Mouse (Mus musculus) intestine, embryonic 16.5 days (tissue): Measurements from ENCODE around the gene Pfn2. TPM values are rescaled to one million over a fixed set of nuclear protein-coding genes. Genes with fewer than 3 reads are reported as not detected.

Source experiments
- ATAC-seq: fragments of 200-750 bp; cut with Nextera tagmentation; 2 replicates; pipeline ENCODE4 v1.8.0; 2017; ENCODE audit warnings: moderate TSS enrichment, moderate library complexity
- H3K27ac ChIP-seq: fragments of 300-500 bp; sonication (generic); 2 replicates; pipeline ENCODE4 v1.5.1; 2014; ENCODE audit warnings: mild to moderate bottlenecking, low read length
- H3K27me3 ChIP-seq: fragments of 300-500 bp; sonication (generic); replicated peaks from 2 replicates; pipeline ENCODE4 v1.6.1; 2014; ENCODE audit warnings: low read length, control low read depth, mixed read lengths; ENCODE audit not compliant: control insufficient read depth, insufficient read depth
- H3K36me3 ChIP-seq: fragments of 300-500 bp; sonication (generic); 2 replicates; pipeline ENCODE4 v1.6.1; 2014; ENCODE audit warnings: low read length, control low read depth; ENCODE audit not compliant: control insufficient read depth, insufficient read depth
- H3K4me1 ChIP-seq: fragments of 300-500 bp; sonication (generic); 2 replicates; pipeline ENCODE4 v1.6.1; 2014; ENCODE audit warnings: low read length, control low read depth, mixed read lengths; ENCODE audit not compliant: control insufficient read depth, insufficient read depth
- H3K4me2 ChIP-seq: fragments of 300-500 bp; sonication (generic); 2 replicates; pipeline ENCODE4 v1.6.1; 2014; ENCODE audit warnings: low read depth, low read length, control low read depth
- H3K4me3 ChIP-seq: fragments of 300-500 bp; sonication (generic); 2 replicates; pipeline ENCODE4 v1.5.1; 2014; ENCODE audit warnings: mild to moderate bottlenecking, low read length
- H3K9ac ChIP-seq: fragments of 300-500 bp; sonication (generic); 2 replicates; pipeline ENCODE4 v1.6.1; 2014; ENCODE audit warnings: low read depth, low read length
- H3K9me3 ChIP-seq: fragments of 300-500 bp; sonication (generic); 2 replicates; pipeline ENCODE4 v1.6.1; 2016; ENCODE audit warnings: low read length, control low read depth; ENCODE audit not compliant: control insufficient read depth
- WGBS: fragments of 180-500 bp; shearing (Covaris S2); extraction: QIAGEN DNeasy Blood & Tissue Kit; methylation state at CpG from one replicate; pipeline ENCODE4 v1.1.7; 2014; 5-methylcytosine and 5-hydroxymethylcytosine counted together
- polyA plus RNA-seq: library from polyadenylated mRNA; unstranded; fragments of >200 nt; fragmentation: Nextera tagmentation; extraction: Ambion mirVana; gene quantifications from 2 replicates; pipeline ENCODE4 v1.2.1, GENCODE M21; 2015

Gene Pfn2
- polyA plus RNA-seq: 49.6 and 53.4 TPM in 2 replicates

DNA sequence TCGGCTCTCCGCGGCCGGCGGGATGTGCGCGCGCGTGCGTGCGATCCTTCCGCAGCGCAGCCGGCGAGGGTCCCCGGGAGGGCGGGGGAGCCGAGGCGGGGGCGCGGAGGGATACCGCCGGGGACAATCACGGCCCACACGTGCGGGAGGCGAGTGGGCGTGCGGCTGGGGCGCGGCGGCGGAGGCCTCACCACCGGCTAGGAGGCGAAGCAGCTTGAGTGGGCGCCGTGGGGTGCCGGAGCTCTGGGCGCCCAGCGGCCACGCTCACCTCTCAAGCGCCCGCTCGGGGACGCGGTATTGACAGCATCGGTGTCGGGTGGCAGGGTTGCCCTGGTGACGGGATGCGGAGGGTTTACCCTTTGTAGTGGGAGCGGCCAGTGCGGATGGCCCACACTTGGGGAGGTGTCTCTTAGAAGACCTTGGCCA, at the start of gene Pfn2:
Gene Pfn2, minus strand, starts transcription at position 320 of the 426 bp plus-strand sequence.
- WGBS: under 1% methylated on average over 46 of the region's 52 CpGs
- Histone ChIP-seq H3K9me3 (no peaks in the 10 kb centered on the region), H3K27me3 (no peaks in the 10 kb centered on the region), H3K36me3 (no peaks in the 10 kb centered on the region), H3K4me1 (peaks cover 5% of the 10 kb centered on the region), H3K4me3 (peak within 1 kb of the TSS; percentile 95), H3K27ac (peak within 1 kb of the TSS; percentile 82), H3K4me2 (peak within 1 kb of the TSS; percentile 92), H3K9ac (peak within 1 kb of the TSS; percentile 85)
- ATAC-seq: peak; percentile 80

- Histone ChIP-seq H3K9me3 (no peaks in the 10 kb centered on the region), H3K4me2 (no peak overlapping the region), H3K9ac (no peak overlapping the region), H3K4me1 (no peaks in the 10 kb centered on the region), H3K27ac (no peak overlapping the region), H3K4me3 (no peak overlapping the region), H3K27me3 (no peaks in the 10 kb centered on the region), H3K36me3 (no peaks in the 10 kb centered on the region)
- ATAC-seq: no peak
- WGBS: 72% methylated on average over 3 of the region's 3 CpGs
Measured at GRCm38 (mm10) chr3:57882945-57883344, 35.1 kb upstream of the Pfn2 start.

DNA sequence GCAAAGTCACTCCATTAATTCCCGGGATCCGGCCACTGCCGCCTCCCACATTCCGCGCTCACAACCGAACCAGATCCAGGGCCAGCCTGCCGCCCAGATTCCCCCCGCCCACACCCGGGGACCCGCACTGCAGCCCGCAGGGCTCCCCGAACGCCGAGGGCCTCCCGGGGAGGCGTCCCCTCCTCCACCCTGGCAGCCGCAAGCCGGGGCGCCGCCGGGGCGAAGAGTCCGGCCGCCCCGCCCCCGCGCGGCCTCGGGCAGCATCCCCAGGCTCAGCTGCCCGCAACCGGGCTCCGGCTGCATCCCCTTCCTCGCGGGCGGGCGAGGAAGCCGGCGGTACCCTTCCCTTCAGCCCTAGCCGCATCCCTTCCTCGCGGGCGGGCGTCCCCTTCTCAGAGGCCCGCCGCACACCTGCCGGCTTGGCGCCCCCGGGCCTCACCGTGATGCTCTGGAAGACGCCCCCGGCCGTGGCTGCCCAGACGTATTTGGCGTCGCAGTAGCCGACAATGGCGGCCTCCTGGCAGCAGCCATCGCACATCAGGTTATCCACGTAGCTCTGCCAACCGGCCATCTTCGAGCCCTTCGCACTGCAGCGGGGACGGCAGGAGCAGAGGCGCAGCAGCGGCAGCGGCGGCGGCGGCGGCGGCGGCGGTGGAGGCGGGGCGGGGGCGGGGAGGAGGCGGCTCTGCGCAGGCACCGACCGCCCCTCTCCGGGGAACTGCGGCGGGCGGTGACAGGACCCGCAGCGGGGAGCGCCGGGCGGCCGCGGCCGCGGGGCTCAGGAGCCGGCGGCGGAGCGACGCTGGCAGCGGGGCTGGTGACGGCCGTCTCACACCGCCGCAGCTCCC, 743 bp downstream of the Pfn2 start:
- no peaks in the 10 kb centered on the region for H3K27me3 ChIP-seq
- H3K9me3 ChIP-seq: no peaks in the 10 kb centered on the region
- peak; percentile 92 for ATAC-seq
- peak overlapping the region; percentile 82 for H3K27ac ChIP-seq
- peaks cover 5% of the 10 kb centered on the region for H3K4me1 ChIP-seq
- peak overlapping the region; percentile 92 for H3K4me2 ChIP-seq
- peak overlapping the region; percentile 95 for H3K4me3 ChIP-seq
- no peaks in the 10 kb centered on the region for H3K36me3 ChIP-seq
- under 1% methylated on average over 66 of the region's 104 CpGs for WGBS
- H3K9ac ChIP-seq: peak overlapping the region; percentile 85

GRCm38 (mm10) chr3:57846662-57846911, 1.3 kb downstream of the Pfn2 start:
- peak overlapping the region; percentile 82 for H3K27ac ChIP-seq
- peaks cover 5% of the 10 kb centered on the region for H3K4me1 ChIP-seq
- no peaks in the 10 kb centered on the region for H3K9me3 ChIP-seq
- no peaks in the 10 kb centered on the region for H3K36me3 ChIP-seq
- H3K27me3 ChIP-seq: no peaks in the 10 kb centered on the region
- 3% methylated on average over 9 of the region's 9 CpGs for WGBS
- H3K4me3 ChIP-seq: peak overlapping the region; percentile 95
- H3K4me2 ChIP-seq: peak overlapping the region; percentile 92
- peak overlapping the region; percentile 85 for H3K9ac ChIP-seq
- ATAC-seq: no peak

- peak overlapping the region; percentile 95 for H3K4me3 ChIP-seq
- H3K9ac ChIP-seq: peak overlapping the region; percentile 85
- ATAC-seq: no peak
- no peak overlapping the region for H3K27ac ChIP-seq
- H3K4me2 ChIP-seq: peak overlapping the region; percentile 92
- H3K9me3 ChIP-seq: no peaks in the 10 kb centered on the region
- H3K36me3 ChIP-seq: no peaks in the 10 kb centered on the region
- H3K27me3 ChIP-seq: no peaks in the 10 kb centered on the region
- 19% methylated on average over 11 of the region's 11 CpGs for WGBS
- H3K4me1 ChIP-seq: peaks cover 5% of the 10 kb centered on the region
Measured at GRCm38 (mm10) chr3:57845786-57846661, 1.9 kb downstream of the Pfn2 start.

GRCm38 (mm10) chr3:57843775-57844174, 4.1 kb downstream of the Pfn2 start:
- H3K4me3 ChIP-seq: no peak overlapping the region
- H3K4me1 ChIP-seq: peaks cover 5% of the 10 kb centered on the region
- no peak for ATAC-seq
- H3K4me2 ChIP-seq: no peak overlapping the region
- no peaks in the 10 kb centered on the region; the same call in 1 of the 2 replicates for H3K9me3 ChIP-seq
- no peaks in the 10 kb centered on the region for H3K36me3 ChIP-seq
- no peak overlapping the region for H3K9ac ChIP-seq
- no peak overlapping the region for H3K27ac ChIP-seq
- H3K27me3 ChIP-seq: no peaks in the 10 kb centered on the region

DNA sequence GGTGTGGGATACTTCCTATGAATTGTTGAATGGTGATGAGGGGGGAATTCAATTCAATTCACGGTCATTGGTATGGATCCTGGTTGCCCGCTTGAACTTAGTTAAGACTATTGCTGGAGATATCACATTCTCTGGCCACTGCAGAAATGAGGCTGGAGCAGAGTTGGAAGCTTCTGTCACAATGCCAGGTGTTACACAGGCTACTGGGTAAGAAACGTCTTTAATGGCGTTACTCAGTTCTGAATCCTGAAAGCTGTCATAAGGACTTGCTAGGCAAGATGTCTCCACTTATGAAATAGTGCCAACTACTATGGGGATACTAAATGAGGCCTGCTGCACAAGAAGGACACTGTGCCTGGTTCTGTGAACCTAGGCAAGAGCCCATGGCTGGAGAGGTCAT, 11.0 kb downstream of the Pfn2 start:
- no peak for ATAC-seq

GRCm38 (mm10) chr3:57833585-57833984, 14.3 kb downstream of the Pfn2 start:
- 93% methylated on average over 11 of the region's 11 CpGs for WGBS

More for the DNA sequence above, 11.0 kb downstream of the Pfn2 start:
- Histone ChIP-seq H3K27ac (no peak overlapping the region), H3K4me2 (no peak overlapping the region), H3K36me3 (no peaks in the 10 kb centered on the region), H3K4me3 (no peak overlapping the region), H3K9ac (no peak overlapping the region), H3K4me1 (no peaks in the 10 kb centered on the region), H3K27me3 (no peaks in the 10 kb centered on the region), H3K9me3 (no peaks in the 10 kb centered on the region; the same call in 1 of the 2 replicates)
- 92% methylated on average over 4 of the region's 4 CpGs for WGBS

DNA sequence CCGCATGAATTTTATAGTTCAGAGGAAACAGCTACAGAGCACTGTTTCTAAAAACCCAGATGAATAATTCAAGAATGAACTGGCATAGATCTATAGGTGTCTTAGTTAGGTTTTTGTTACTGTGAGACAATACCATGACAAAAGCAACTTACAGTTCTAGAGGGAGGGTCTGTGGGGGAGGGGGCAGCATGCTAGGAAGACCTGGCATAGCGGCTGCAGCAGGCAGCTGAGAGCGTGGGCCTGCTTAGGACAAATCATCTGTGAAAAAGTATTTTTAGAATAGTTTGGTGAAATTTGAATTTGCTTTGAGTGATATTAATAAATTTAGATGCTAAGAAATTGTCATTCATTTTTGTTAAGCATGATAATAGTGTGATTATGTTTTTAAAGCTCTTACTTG, 22.0 kb downstream of the Pfn2 start:
- Histone ChIP-seq H3K4me2 (no peak overlapping the region), H3K4me3 (no peak overlapping the region), H3K9me3 (no peaks in the 10 kb centered on the region), H3K36me3 (0 out of 2 replicates have a peak, but pooled peaks cover 2% of the 10 kb centered on the region), H3K9ac (no peak overlapping the region), H3K4me1 (no peaks in the 10 kb centered on the region), H3K27me3 (no peaks in the 10 kb centered on the region), H3K27ac (no peak overlapping the region)
- no peak for ATAC-seq
- 94% methylated on average over 3 of the region's 3 CpGs for WGBS

More at GRCm38 (mm10) chr3:57833585-57833984, 14.3 kb downstream of the Pfn2 start:
- no peak overlapping the region for H3K4me3 ChIP-seq
- H3K9me3 ChIP-seq: no peaks in the 10 kb centered on the region
- H3K9ac ChIP-seq: no peak overlapping the region
- H3K36me3 ChIP-seq: 0 out of 2 replicates have a peak, but pooled peaks cover 2% of the 10 kb centered on the region
- H3K4me2 ChIP-seq: no peak overlapping the region
- H3K27me3 ChIP-seq: no peaks in the 10 kb centered on the region
- H3K27ac ChIP-seq: no peak overlapping the region
- no peak for ATAC-seq
- H3K4me1 ChIP-seq: no peaks in the 10 kb centered on the region
